Mouse (Mus musculus) hindbrain, embryonic 14.5 days (tissue): ENCODE results near the gene 1110002E22Rik. TPM values are rescaled to one million over a fixed set of nuclear protein-coding genes. Genes with fewer than 3 reads are reported as not detected.

Experiments
- ATAC-seq: fragments of 200-750 bp; cut with Nextera tagmentation; 2 replicates; pipeline ENCODE4 v1.8.0; 2017; ENCODE audit warnings: moderate number of reproducible peaks, mild to moderate bottlenecking, moderate TSS enrichment, moderate library complexity; ENCODE audit not compliant: low FRiP score
- DNase-seq: peaks from one replicate; pipeline ENCODE4 v3.0.0-alpha.2; 2015; ENCODE audit warnings: low spot score
- H3K27ac ChIP-seq: fragments of 300-500 bp; sonication (generic); 2 replicates; pipeline ENCODE4 v1.5.1; 2014; ENCODE audit warnings: mild to moderate bottlenecking, moderate library complexity
- H3K27me3 ChIP-seq: fragments of 300-500 bp; sonication (generic); 2 replicates; pipeline ENCODE4 v1.6.1; 2014; ENCODE audit warnings: mild to moderate bottlenecking, low read length, mixed read lengths; ENCODE audit not compliant: control insufficient read depth, insufficient read depth
- H3K36me3 ChIP-seq: fragments of 300-500 bp; sonication (generic); replicated peaks from 2 replicates; pipeline ENCODE4 v1.6.1; 2014; ENCODE audit not compliant: control insufficient read depth, insufficient read depth
- H3K4me1 ChIP-seq: fragments of 300-500 bp; sonication (generic); replicated peaks from 2 replicates; pipeline ENCODE4 v1.6.1; 2014; ENCODE audit warnings: antibody characterized with exemption, low read length, mixed read lengths; ENCODE audit not compliant: control insufficient read depth, insufficient read depth
- H3K4me2 ChIP-seq: fragments of 300-500 bp; sonication (generic); replicated peaks from 2 replicates; pipeline ENCODE4 v1.6.1; 2014; ENCODE audit warnings: mild to moderate bottlenecking, moderate library complexity
- H3K4me3 ChIP-seq: fragments of 300-500 bp; sonication (generic); replicated peaks from 2 replicates; pipeline ENCODE4 v1.5.1; 2014; ENCODE audit warnings: mild to moderate bottlenecking, low read length
- H3K9ac ChIP-seq: fragments of 300-500 bp; sonication (generic); 2 replicates; pipeline ENCODE4 v1.6.1; 2014
- H3K9me3 ChIP-seq: fragments of 300-500 bp; sonication (generic); 2 replicates; pipeline ENCODE4 v1.6.1; 2016; ENCODE audit warnings: low read length; ENCODE audit not compliant: control insufficient read depth
- WGBS: fragments of 180-500 bp; shearing (Covaris S2); extraction: QIAGEN DNeasy Blood & Tissue Kit; methylation state at CpG from one replicate; pipeline ENCODE4 v1.1.7; 2014; 5-methylcytosine and 5-hydroxymethylcytosine counted together
- polyA plus RNA-seq: library from polyadenylated mRNA; unstranded; fragments of >200 nt; fragmentation: Nextera tagmentation; extraction: Ambion mirVana; gene quantifications from 2 replicates; pipeline ENCODE4 v1.2.1, GENCODE M21; 2014

1110002E22Rik gene
- polyA plus RNA-seq, 1 experiment from 2014 or later, result 0.07 TPM

DNA sequence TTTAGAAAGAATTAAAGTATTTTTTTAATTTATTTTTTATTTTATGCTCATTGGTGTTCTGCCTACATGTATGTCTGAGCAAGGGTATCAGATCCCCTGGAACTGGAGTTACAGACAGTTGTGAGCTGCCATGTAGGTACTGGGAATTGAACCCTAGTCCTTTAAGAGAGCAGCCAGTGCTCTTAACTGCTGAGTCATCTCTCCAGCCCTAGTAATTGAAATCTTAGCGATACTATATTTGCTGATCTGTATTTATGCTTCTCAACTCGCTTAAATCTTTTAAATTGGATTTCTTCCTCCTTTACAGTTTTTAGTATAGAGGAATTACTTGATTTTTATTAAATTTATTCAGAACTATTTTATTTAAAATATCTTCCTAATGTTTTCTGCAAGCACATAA, 23.9 kb upstream of the 1110002E22Rik start:
- WGBS, result 84% methylated on average over 2 of the region's 2 CpGs
- ATAC-seq (no peak), DNase-seq (no peak)
- H3K9me3 ChIP-seq, result no peaks in the 10 kb centered on the region
- no peak overlapping the region for H3K9ac ChIP-seq
- H3K4me3 ChIP-seq, result no peak overlapping the region
- H3K4me2 ChIP-seq, result no peak overlapping the region
- H3K36me3 ChIP-seq, result no peaks in the 10 kb centered on the region
- H3K27me3 ChIP-seq, result no peaks in the 10 kb centered on the region
- H3K4me1 ChIP-seq, result no peaks in the 10 kb centered on the region
- H3K27ac ChIP-seq, result no peak overlapping the region

DNA sequence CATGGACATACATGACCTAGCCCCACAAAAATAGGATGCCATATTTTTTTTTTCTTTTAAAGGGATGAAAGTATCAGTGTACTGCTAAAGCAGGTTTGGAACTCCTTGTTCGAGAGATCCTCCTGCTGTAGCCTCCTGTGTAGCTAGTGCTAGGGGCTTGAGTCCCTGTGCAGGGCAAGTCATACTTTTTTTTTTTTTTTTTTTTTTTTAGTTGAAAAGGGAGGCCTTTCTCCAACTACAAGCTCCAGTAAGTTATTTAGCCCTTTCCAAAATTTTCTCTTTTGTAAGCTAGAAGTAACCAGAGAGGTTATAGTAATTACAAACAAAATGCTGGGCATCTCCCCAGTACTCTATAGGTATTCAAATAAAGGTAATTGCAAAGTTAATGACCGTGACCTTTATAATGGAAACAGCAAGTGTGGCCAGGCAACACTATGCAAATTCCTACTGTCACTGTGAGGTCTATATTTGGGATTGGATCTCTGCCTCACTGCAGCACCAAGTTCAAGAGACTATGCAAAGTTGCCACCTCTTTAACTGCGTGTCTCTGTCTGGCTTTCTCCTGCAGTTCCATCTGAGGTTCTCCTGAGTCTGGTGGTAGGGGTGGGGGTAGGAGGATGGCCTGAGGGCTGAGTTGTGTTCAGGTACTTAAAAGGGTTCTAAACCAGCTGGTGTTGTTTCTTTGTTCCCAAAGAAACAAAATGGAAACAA, 23.1 kb upstream of the 1110002E22Rik start:
- ATAC-seq, result peak; percentile 80; the same call in 1 of the 2 replicates

DNA sequence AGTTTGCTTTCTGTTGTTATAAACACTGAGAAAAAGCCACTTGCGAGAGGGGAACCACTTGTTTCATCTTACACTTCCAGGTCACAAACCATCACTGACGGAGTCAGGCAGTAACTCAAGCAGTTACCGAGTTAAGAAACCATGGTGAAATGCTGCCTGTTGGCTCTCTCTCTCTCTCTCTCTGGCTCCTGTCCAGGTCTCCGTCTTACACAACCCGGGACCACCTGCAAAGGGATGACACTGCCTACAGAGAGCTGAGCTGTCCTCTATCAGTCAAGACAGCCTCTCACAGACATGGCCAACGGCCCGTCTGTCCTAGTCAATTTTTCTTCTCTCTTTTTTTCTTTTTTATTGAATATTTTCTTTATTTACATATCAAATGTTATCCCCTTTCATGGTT, 21.5 kb upstream of the 1110002E22Rik start:
- Histone ChIP-seq H3K9me3 (no peaks in the 10 kb centered on the region), H3K4me1 (no peaks in the 10 kb centered on the region), H3K36me3 (no peaks in the 10 kb centered on the region), H3K27ac (no peak overlapping the region), H3K27me3 (no peaks in the 10 kb centered on the region), H3K4me3 (no peak overlapping the region), H3K9ac (no peak overlapping the region), H3K4me2 (no peak overlapping the region)
- ATAC-seq (no peak), DNase-seq (no peak)
- WGBS, result 59% methylated on average over 7 of the region's 7 CpGs

More for the DNA sequence above, 23.1 kb upstream of the 1110002E22Rik start:
- H3K4me2 ChIP-seq, result no peak overlapping the region
- H3K27ac ChIP-seq, result no peak overlapping the region
- no peaks in the 10 kb centered on the region for H3K27me3 ChIP-seq
- no peak overlapping the region for H3K9ac ChIP-seq
- WGBS, result 51% methylated on average over 3 of the region's 3 CpGs
- no peak overlapping the region for H3K4me3 ChIP-seq
- DNase-seq, result no peak
- H3K4me1 ChIP-seq, result no peaks in the 10 kb centered on the region
- no peaks in the 10 kb centered on the region for H3K9me3 ChIP-seq
- H3K36me3 ChIP-seq, result no peaks in the 10 kb centered on the region

DNA sequence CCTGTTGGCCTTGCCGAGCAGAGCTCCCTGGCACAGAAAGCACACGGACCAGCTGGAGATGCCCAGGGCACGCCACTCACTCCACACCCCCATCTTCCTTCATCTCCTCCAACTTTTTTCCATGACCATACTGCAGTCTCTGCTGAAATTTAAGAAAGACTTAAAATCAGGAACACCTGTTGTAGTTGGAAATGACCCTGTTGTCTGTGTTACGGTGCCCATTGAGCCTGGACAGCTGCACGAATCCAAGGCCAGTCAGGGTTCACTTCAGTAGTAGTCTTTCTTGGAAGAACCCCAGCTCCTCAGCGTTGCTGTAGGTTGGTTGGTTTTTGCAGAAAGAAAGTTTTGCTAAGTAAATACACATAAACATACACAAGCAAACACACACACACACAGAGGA, 15.3 kb upstream of the 1110002E22Rik start:
- Histone ChIP-seq H3K27me3 (no peaks in the 10 kb centered on the region), H3K4me2 (no peak overlapping the region), H3K27ac (no peak overlapping the region), H3K4me3 (no peak overlapping the region), H3K9me3 (no peaks in the 10 kb centered on the region), H3K36me3 (no peaks in the 10 kb centered on the region), H3K4me1 (no peaks in the 10 kb centered on the region), H3K9ac (no peak overlapping the region)
- no peak for DNase-seq
- no peak for ATAC-seq
- WGBS, result 91% methylated on average over 6 of the region's 6 CpGs

DNA sequence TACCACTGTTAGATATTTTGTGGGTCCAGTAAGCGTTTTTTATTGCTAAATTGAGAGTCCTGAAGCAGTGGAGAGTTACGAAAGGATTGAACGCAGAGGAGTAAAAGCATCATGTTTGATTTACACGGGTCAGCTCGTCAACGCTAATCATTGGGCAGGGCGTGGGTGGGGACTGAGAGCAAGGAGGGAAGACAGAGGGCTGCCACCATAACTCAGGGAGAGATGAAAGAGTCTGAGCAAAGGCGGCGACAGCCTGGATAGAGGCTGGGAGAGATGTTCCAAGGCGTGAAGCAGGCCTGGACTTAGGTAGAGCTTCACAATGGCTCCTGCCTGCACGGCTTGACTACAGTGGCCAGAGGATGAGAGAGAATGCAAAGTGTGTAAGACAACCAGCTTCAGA, 14.1 kb upstream of the 1110002E22Rik start:
- Histone ChIP-seq H3K4me2 (no peak overlapping the region), H3K27me3 (no peaks in the 10 kb centered on the region), H3K4me1 (no peaks in the 10 kb centered on the region), H3K27ac (no peak overlapping the region), H3K9me3 (no peaks in the 10 kb centered on the region), H3K36me3 (no peaks in the 10 kb centered on the region), H3K9ac (no peak overlapping the region), H3K4me3 (no peak overlapping the region)
- no peak for ATAC-seq
- WGBS, result 92% methylated on average over 11 of the region's 11 CpGs
- DNase-seq, result no peak

DNA sequence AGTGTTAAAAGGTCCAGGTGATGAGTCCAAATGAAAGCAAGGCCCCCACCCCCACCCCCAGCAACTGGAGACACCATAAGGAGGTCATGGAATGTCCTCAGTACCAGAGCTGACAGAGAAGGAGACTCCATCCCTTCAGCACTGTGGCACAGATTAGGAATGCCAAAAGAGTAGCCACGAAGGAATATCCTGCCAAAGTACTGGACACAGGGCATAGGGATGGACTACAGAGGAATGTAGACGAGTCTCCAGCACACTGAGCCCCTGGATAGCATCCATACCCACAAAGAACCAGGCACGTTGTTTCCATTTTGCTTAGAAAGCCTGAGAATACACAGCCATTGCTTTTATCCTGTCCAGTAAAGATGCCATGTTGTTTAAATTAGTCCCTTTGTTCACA, 13.4 kb upstream of the 1110002E22Rik start:
- no peak overlapping the region for H3K27ac ChIP-seq
- H3K9me3 ChIP-seq, result no peaks in the 10 kb centered on the region
- H3K9ac ChIP-seq, result no peak overlapping the region
- H3K27me3 ChIP-seq, result no peaks in the 10 kb centered on the region
- H3K4me2 ChIP-seq, result no peak overlapping the region
- no peaks in the 10 kb centered on the region for H3K4me1 ChIP-seq
- ATAC-seq (no peak), DNase-seq (no peak)
- no peaks in the 10 kb centered on the region for H3K36me3 ChIP-seq
- H3K4me3 ChIP-seq, result no peak overlapping the region
- 78% methylated on average over 3 of the region's 3 CpGs for WGBS

DNA sequence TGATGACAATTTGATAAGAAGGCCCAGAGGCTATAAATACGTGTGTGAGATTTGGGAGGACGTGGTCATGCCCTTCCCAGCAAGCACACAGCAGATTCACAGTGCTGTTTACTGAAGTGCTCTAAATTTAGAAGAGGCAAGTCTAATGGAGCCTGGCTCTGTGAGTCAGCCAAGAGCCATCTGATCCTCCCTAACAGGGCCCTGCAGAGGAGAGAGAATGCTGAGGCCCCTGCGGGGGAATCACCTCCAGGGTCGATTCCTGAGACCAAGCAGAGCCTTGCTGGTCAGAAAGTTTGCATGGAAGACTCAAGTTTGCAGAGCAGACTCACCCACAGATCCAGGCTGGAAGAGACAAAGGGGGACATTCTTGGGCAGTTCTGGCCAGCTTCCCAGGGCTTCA, 10.9 kb upstream of the 1110002E22Rik start:
- H3K27ac ChIP-seq, result no peak overlapping the region
- ATAC-seq (no peak), DNase-seq (no peak)
- H3K4me2 ChIP-seq, result no peak overlapping the region
- H3K4me3 ChIP-seq, result no peak overlapping the region
- 51% methylated on average over 4 of the region's 4 CpGs for WGBS
- H3K9me3 ChIP-seq, result no peaks in the 10 kb centered on the region
- no peaks in the 10 kb centered on the region for H3K27me3 ChIP-seq
- H3K4me1 ChIP-seq, result no peaks in the 10 kb centered on the region
- no peak overlapping the region for H3K9ac ChIP-seq
- no peaks in the 10 kb centered on the region for H3K36me3 ChIP-seq

DNA sequence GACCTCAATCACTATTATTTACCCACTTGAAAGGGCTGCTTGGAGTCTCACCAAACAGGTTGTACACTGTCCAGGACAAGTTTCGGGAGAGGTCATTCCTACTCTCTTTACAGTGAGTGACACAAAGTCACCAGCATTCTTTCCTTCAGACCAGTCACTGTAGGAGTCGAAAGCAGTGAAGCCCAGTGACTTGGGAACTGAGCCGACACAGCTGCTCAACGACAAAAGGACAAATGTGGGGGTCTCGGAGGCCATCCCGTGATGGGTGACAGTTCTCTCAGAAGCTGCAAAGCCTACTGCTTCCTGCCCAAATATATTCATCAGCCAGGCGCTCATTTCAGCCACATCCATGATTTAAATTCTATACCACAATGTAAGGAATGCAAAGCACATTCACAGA, 7.9 kb upstream of the 1110002E22Rik start:
- WGBS, result 50% methylated on average over 7 of the region's 7 CpGs
- no peak overlapping the region for H3K27ac ChIP-seq

DNA sequence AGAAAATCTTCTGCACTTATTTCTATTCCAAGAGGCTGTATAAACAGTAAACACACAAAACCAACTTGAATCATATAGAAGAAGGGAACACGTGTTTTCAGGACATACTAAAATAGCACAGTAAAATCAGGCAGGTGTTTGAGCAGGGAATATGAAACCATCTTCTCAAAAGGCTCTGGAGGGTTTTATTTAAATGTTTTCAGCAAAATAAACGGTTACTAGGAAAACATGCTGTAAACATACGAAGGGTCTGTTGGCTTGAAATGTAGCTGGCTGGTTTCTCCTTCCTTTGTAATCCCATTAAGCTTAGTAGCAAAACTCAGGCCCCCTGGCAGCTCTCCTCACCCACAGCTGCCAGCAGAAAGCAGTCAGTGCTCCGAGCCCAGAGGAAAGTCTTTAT, 6.6 kb upstream of the 1110002E22Rik start:
- WGBS, result 63% methylated on average over 4 of the region's 4 CpGs
- no peak overlapping the region for H3K4me3 ChIP-seq

More for the DNA sequence above, 7.9 kb upstream of the 1110002E22Rik start:
- Histone ChIP-seq H3K4me2 (no peak overlapping the region), H3K9ac (no peak overlapping the region), H3K36me3 (no peaks in the 10 kb centered on the region), H3K4me1 (no peaks in the 10 kb centered on the region), H3K9me3 (no peaks in the 10 kb centered on the region), H3K27me3 (no peaks in the 10 kb centered on the region), H3K4me3 (no peak overlapping the region)
- ATAC-seq, result peak; percentile 55; the same call in 1 of the 2 replicates
- DNase-seq, result no peak

DNA sequence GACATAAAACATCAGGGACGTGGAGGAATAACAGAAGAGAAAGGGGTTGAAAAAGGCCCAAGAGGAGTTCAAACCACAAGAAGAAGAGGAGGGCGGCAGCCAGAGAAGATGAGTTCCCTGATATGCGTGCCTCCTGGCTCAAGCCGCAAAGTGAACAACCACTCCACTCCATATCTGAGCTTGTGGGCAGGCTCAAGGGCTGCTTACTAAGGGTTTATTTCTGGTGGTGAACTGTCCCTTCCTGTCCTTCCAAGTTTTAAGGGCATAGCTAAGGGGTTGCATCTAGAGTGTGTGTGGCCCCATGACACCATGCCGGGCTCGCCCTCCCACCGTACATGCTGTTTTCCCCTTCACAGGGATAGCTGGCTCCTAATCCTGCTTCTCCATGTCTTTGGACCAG, 4.4 kb upstream of the 1110002E22Rik start:
- H3K4me3 ChIP-seq, result no peak overlapping the region
- H3K27me3 ChIP-seq, result no peaks in the 10 kb centered on the region
- DNase-seq (no peak), ATAC-seq (no peak)
- 94% methylated on average over 7 of the region's 7 CpGs for WGBS
- no peak overlapping the region for H3K9ac ChIP-seq
- H3K9me3 ChIP-seq, result no peaks in the 10 kb centered on the region
- H3K4me1 ChIP-seq, result peaks cover 7% of the 10 kb centered on the region; the same call in 1 of the 2 replicates
- H3K4me2 ChIP-seq, result no peak overlapping the region
- no peaks in the 10 kb centered on the region for H3K36me3 ChIP-seq
- H3K27ac ChIP-seq, result no peak overlapping the region

More for the DNA sequence above, 6.6 kb upstream of the 1110002E22Rik start:
- Histone ChIP-seq H3K9ac (no peak overlapping the region), H3K9me3 (no peaks in the 10 kb centered on the region), H3K27ac (no peak overlapping the region), H3K4me1 (no peaks in the 10 kb centered on the region), H3K27me3 (no peaks in the 10 kb centered on the region), H3K36me3 (no peaks in the 10 kb centered on the region), H3K4me2 (no peak overlapping the region)
- ATAC-seq (no peak), DNase-seq (no peak)
